Mouse (Mus musculus): ENCODE measurements at regions not wholly inside any gene's neighbourhood (a gene's known extent, or its start where the extent isn't known, plus 50 kb on each side); places are given as distances from the start of the nearest gene placed in this dataset.

DNA sequence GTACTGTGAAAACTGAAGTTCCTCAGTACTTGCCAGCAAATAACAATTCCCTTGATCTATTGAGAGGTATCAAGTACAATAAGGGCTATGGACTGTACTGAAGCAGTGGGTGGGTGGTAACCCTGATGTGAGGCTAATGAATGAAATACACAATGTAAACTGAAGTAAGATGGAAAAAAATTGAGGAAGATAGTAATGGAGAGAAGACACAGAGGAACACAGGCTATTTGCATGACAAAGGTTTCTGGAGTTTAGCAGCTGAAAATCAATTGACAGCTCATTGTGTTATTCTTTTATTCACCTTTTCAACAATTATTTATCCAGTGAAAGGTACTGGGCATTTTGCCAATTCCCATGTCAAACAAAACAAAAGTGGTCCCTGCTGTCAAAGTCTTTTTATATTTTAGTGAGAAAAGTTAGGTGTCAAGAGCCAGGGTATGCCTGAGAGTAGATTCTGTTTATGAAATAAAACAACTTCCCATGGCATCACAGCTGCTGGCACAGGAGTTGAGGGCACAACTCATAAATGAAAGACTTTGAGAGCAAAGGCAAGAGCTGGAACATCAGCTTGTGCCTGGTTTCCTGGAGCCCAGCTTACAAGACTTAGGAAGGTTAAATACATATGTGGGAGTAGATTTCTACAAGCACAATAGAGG is 608.4 kb upstream of the Vstm2a start:
- Histone ChIP-seq H3K4me1 (ENCODE audit: control insufficient read depth in 1 of 2, insufficient read depth in 2 of 2, low read length in 2 of 2) (peaks cover 2 to 4% of the 10 kb centered on the region in 2 experiments; a peak in 3 of 4 replicates), H3K4me3 (ENCODE audit: control insufficient read depth in 1 of 2, insufficient read depth in 1 of 2, low read depth in 2 of 2, low read length in 2 of 2) (no peak overlapping the region), H3K9ac (ENCODE audit: control insufficient read depth, low read depth, low read length, poor library complexity, severe bottlenecking) (no peak overlapping the region), H3K79me2 (ENCODE audit: control insufficient read depth, insufficient read depth, low read length, poor library complexity) (no peaks in the 10 kb centered on the region), H3K36me3 (ENCODE audit: control insufficient read depth in 1 of 2, insufficient read depth in 2 of 2, low read length in 2 of 2) (peaks cover 0 to 5% of the 10 kb centered on the region in 2 experiments; a peak in 2 of 4 replicates), H3K9me3 (replicated peaks; ENCODE audit: insufficient read depth, low read length) (no peaks in the 10 kb centered on the region), H3K27ac (ENCODE audit: control insufficient read depth, low read depth, low read length) (no peak overlapping the region), H3K27me3 (ENCODE audit: control insufficient read depth in 1 of 2, insufficient read depth in 2 of 2, low read length in 2 of 2) (no peaks in the 10 kb centered on the region)
- TF ChIP-seq RAD21 (IDR thresholded peaks at IDR 0.05; ENCODE audit: low read depth, low read length) (no peak), POLR2AphosphoS5 (IDR thresholded peaks at IDR 0.05; ENCODE audit: borderline replicate concordance, low read depth, low read length) (no peak), GATA1 (IDR thresholded peaks at IDR 0.05; ENCODE audit: low read depth, low read length) (no peak)
- peak; percentile 14 for DNase-seq (ENCODE audit: low read depth, low spot score)

DNA sequence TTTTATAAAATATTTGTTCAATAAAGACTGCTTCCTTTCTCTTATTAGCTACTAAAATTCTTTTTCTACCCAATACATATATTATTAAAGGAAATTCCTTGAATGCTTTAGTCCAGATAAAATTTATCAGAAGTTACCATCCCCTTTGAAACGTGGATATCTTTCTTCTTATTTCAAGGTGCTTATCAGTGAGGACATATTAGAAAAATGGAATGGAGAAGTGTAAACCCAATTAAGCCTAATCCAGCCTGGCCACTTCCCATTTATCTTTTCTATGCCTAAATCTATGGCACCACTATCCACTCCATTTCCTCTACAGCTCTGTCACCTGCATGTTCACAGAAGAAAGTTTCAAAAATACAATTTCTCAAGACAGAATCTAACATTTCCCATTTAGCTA is 568.5 kb upstream of the Vstm2a start:
- Histone ChIP-seq H3K4me1 (ENCODE audit: control insufficient read depth in 1 of 2, insufficient read depth in 2 of 2, low read length in 2 of 2) (peaks cover 0 to 17% of the 10 kb centered on the region in 2 experiments; a peak in 2 of 4 replicates), H3K9ac (ENCODE audit: control insufficient read depth, low read depth, low read length, poor library complexity, severe bottlenecking) (no peak overlapping the region), H3K36me3 (ENCODE audit: control insufficient read depth in 1 of 2, insufficient read depth in 2 of 2, low read length in 2 of 2) (peaks cover 0 to 16% of the 10 kb centered on the region in 2 experiments; a peak in 2 of 4 replicates), H3K27ac (ENCODE audit: control insufficient read depth, low read depth, low read length) (no peak overlapping the region), H3K27me3 (ENCODE audit: control insufficient read depth in 1 of 2, insufficient read depth in 2 of 2, low read length in 2 of 2) (no peaks in the 10 kb centered on the region), H3K4me3 (ENCODE audit: control insufficient read depth in 1 of 2, insufficient read depth in 1 of 2, low read depth in 2 of 2, low read length in 2 of 2) (no peak overlapping the region), H3K79me2 (ENCODE audit: control insufficient read depth, insufficient read depth, low read length, poor library complexity) (no peaks in the 10 kb centered on the region), H3K9me3 (replicated peaks; ENCODE audit: insufficient read depth, low read length) (no peaks in the 10 kb centered on the region; the same call in 1 of the 2 replicates)
- peak; percentile 90 for DNase-seq (ENCODE audit: low read depth, low spot score)
- no peak for TF ChIP-seq E2F4 (IDR thresholded peaks at IDR 0.05; ENCODE audit: borderline replicate concordance, low read depth, low read length)
- no peak for TF ChIP-seq POLR2AphosphoS5 (IDR thresholded peaks at IDR 0.05; ENCODE audit: borderline replicate concordance, low read depth, low read length)
- no peak for TF ChIP-seq NELFE (IDR thresholded peaks at IDR 0.05; ENCODE audit: low read depth, low read length)
- TF ChIP-seq CHD1 (IDR thresholded peaks at IDR 0.05; ENCODE audit: low read depth, low read length) = no peak
- 0 out of 2 replicates have a peak, but pooled peaks have one; percentile 34 for TF ChIP-seq MEF2A (IDR thresholded peaks at IDR 0.05; ENCODE audit: extremely low read depth, insufficient replicate concordance, low read depth, low read length, poor library complexity, severe bottlenecking)
- no peak for TF ChIP-seq MAX (IDR thresholded peaks at IDR 0.05; ENCODE audit: low read length)
- 0 out of 2 replicates have a peak, but pooled peaks have one; percentile 31 for TF ChIP-seq HCFC1 (IDR thresholded peaks at IDR 0.05; ENCODE audit: low read depth, low read length)
- peak; percentile 62 for TF ChIP-seq ELF1 (IDR thresholded peaks at IDR 0.05; ENCODE audit: low read depth, low read length)
- no peak for TF ChIP-seq GABPA (IDR thresholded peaks at IDR 0.05; ENCODE audit: low read depth, low read length)
- peak; percentile 73 for TF ChIP-seq SIN3A (IDR thresholded peaks at IDR 0.05; ENCODE audit: low read length)
- TF ChIP-seq USF2 (IDR thresholded peaks at IDR 0.05; ENCODE audit: borderline replicate concordance in 1 of 2, insufficient read depth in 1 of 2, low read depth in 1 of 2, low read length in 2 of 2) = no peak
- TF ChIP-seq RAD21 (IDR thresholded peaks at IDR 0.05; ENCODE audit: low read depth, low read length) = no peak; the same call in 1 of the 2 replicates
- TF ChIP-seq MYC (IDR thresholded peaks at IDR 0.05; ENCODE audit: low read depth, low read length) = peak; percentile 53; the same call in 1 of the 2 replicates
- peak; percentile 70; the same call in 1 of the 2 replicates for TF ChIP-seq JUND (IDR thresholded peaks at IDR 0.05; ENCODE audit: low read depth, low read length)
- no peak for TF ChIP-seq ZMIZ1 (IDR thresholded peaks at IDR 0.05; ENCODE audit: low read depth, low read length)
- TF ChIP-seq ZNF384 (IDR thresholded peaks at IDR 0.05; ENCODE audit: low read depth, low read length) = peak; percentile 75
- TF ChIP-seq ZKSCAN1 (IDR thresholded peaks at IDR 0.05; ENCODE audit: low read depth, low read length) = no peak
- no peak for TF ChIP-seq MYB (IDR thresholded peaks at IDR 0.05; ENCODE audit: low read depth, low read length)
- peak; percentile 89 for TF ChIP-seq TAL1 (IDR thresholded peaks at IDR 0.05; ENCODE audit: low read length)
- no peak for TF ChIP-seq USF1 (IDR thresholded peaks at IDR 0.05; ENCODE audit: low read depth, low read length)
- TF ChIP-seq NRF1 (IDR thresholded peaks at IDR 0.05; ENCODE audit: insufficient read depth, low read depth, low read length, poor library complexity, severe bottlenecking) = no peak
- TF ChIP-seq CTCF (IDR thresholded peaks at IDR 0.05 in 2 of 3, conservative IDR thresholded peaks at IDR 0.05 in 1 of 3; ENCODE audit: control insufficient read depth in 1 of 3, insufficient read depth in 1 of 3, low read depth in 2 of 3, low read length in 3 of 3, poor library complexity in 1 of 3, severe bottlenecking in 1 of 3) = no peak
- peak; percentile 91 for TF ChIP-seq ETS1 (IDR thresholded peaks at IDR 0.05; ENCODE audit: low read depth, low read length)
- peak; percentile 42; the same call in 1 of the 2 replicates for TF ChIP-seq MXI1 (IDR thresholded peaks at IDR 0.05; ENCODE audit: low read depth, low read length)
- TF ChIP-seq EP300 (IDR thresholded peaks at IDR 0.05; ENCODE audit: low read depth in 1 of 2, low read length in 2 of 2) = peak; percentile 100
- no peak for TF ChIP-seq POLR2A (IDR thresholded peaks at IDR 0.05; ENCODE audit: control insufficient read depth in 1 of 2, insufficient read depth in 1 of 2, low read depth in 1 of 2, low read length in 2 of 2, poor library complexity in 1 of 2)
- peak; percentile 84 for TF ChIP-seq BHLHE40 (IDR thresholded peaks at IDR 0.05; ENCODE audit: borderline replicate concordance, low read depth, low read length)
- peak; percentile 93 for TF ChIP-seq RCOR1 (IDR thresholded peaks at IDR 0.05; ENCODE audit: low read depth, low read length)
- no peak for TF ChIP-seq CHD2 (IDR thresholded peaks at IDR 0.05; ENCODE audit: low read length)
